Mouse (Mus musculus): ENCODE data around the gene Rgs9bp. TPM values are rescaled to one million over a fixed set of nuclear protein-coding genes. Genes with fewer than 3 reads are reported as not detected.

The Rgs9bp gene
- total RNA-seq, 2 experiments from 2014 or later = 0.06 TPM; not detected in 1

DNA sequence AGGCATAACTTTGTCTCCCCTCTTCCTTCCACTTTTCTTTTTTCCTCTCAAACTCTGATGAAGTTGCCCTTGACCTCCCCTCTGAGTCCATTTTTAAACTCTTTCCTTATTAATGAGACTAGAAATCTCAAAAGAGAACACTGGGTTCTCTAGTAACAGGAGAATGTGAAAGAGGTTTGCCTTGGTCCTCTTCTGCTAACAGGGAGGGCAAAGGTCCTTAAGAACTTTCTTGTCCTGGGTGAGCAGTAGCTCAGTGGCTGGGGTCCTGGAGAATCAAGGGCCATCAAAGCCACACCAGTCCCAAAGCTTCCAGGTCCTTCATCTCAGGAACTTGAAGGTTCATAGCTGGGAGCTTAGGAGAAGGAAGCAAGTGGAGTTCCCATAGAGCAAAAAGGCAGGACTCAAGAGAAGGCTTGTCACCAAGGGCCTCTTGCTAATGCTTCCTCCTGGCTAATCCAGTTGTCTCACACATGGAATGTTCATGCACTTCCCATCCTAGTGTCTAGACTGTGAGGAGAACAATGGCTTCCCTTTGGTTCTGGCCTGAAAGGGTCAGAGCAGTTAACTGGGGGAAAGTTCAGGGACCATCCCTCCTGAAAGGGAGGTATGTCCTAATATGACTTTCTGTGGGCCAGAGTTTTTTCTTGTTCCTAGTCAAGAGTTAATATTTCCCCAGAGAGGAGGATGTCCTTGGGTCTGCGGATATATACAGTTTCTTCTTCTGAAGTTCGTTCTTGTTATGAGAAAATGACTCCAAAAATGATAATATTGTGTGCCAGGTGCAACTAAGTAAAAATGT is 21.1 kb downstream of the Rgs9bp start:
- DNase-seq = no peak
- TF ChIP-seq CTCF (IDR thresholded peaks at IDR 0.05) = no peak
- intact Hi-C loops (cut with DNase I) = no loop called here

DNA sequence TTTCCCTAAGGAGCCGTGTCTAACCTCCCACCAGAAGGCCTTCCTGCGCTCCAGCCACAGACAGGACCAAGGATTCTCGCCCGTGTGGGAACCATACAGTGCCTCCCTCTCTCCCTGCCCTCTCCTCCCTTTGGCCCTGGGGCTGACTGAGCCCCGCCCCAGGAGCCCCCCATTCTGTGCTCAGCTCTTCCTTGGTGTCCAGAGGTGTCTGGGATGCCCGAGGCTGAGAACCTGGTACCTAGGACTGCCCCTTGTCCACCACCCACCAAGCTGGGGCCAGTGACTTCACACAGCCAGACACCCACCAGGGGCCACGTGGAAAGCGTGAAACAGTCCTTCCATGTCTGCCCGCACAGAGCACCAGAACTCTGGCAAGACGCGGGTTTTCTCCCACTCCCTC is 22.3 kb downstream of the Rgs9bp start:
- no peak for TF ChIP-seq CTCF (IDR thresholded peaks at IDR 0.05)
- Histone ChIP-seq H3K4me3 (no peak overlapping the region), H3K27ac (no peak overlapping the region)
- DNase-seq = no peak
- intact Hi-C loops (cut with DNase I) = no loop called here

More for the DNA sequence above, 21.1 kb downstream of the Rgs9bp start:
- Histone ChIP-seq H3K4me3 (no peak overlapping the region), H3K27ac (no peak overlapping the region)

- intact Hi-C loops (cut with DNase I) = loop anchor here (5.0 kb wide), 1 partner anchor 87 kb away; the partner anchor contains the start of gene Pdcd5
- no peak for TF ChIP-seq CTCF (IDR thresholded peaks at IDR 0.05)
- no peak overlapping the region for H3K27ac ChIP-seq
- no peak for DNase-seq
- no peak overlapping the region for H3K4me3 ChIP-seq
Measured at GRCm38 (mm10) chr7:35559838-35560237, 25.5 kb downstream of the Rgs9bp start.

DNA sequence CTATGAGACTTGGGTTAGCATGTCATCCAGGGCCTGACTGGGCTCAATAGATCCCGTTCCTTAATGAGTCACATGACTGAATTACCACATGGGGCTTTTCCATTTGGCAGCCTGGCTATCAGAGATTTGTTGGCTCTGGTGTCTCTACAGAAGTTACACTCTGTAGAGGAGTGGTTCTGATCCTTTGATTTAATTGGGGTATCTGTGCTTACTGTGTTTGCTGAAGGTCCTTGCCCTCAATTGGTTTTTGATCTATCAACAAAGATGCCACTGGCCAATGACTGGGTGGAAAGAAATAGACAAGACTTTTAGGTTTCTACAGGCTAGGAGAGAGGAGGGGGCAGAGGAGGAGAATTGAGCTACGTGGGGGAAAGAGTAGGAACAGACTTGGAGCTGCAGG is 26.7 kb downstream of the Rgs9bp start:
- TF ChIP-seq CTCF (IDR thresholded peaks at IDR 0.05) = no peak
- intact Hi-C loops (cut with DNase I) = loop anchor here (5.0 kb wide), 1 partner anchor 89 kb away; the partner anchor contains the start of gene Pdcd5
- Histone ChIP-seq H3K4me3 (no peak overlapping the region), H3K27ac (no peak overlapping the region)
- DNase-seq = no peak

DNA sequence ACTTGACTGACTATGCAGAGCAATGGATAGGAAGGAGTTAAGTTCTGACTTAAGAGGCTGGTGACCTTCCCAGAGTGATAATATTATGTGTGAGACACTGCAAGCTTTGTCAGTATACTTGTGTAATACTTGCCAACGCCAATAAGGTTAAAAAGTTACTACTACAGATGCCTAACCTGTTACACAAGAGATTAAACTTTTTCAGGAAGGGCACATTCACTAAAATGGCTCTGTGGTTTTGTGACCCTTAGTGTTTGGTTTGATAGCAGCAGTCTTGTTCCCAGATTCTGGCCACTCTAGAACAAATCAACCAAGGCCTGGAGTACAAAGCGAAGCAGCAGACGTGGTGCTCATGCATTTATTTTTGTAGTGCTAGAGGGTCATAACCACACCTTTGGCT is 27.8 kb downstream of the Rgs9bp start:
- no peak for TF ChIP-seq CTCF (IDR thresholded peaks at IDR 0.05)
- intact Hi-C loops (cut with DNase I) = loop anchor here (5.0 kb wide), 1 partner anchor 90 kb away; the partner anchor contains the start of gene Pdcd5
- Histone ChIP-seq H3K27ac (no peak overlapping the region), H3K4me3 (no peak overlapping the region)
- no peak for DNase-seq

GRCm38 (mm10) chr7:35556905-35557304 is 28.5 kb downstream of the Rgs9bp start:
- TF ChIP-seq CTCF (IDR thresholded peaks at IDR 0.05) = no peak
- Histone ChIP-seq H3K4me3 (no peak overlapping the region), H3K27ac (no peak overlapping the region)
- no peak for DNase-seq
- intact Hi-C loops (cut with DNase I) = loop anchor here (5.0 kb wide), 1 partner anchor 90 kb away; the partner anchor contains the start of gene Pdcd5

DNA sequence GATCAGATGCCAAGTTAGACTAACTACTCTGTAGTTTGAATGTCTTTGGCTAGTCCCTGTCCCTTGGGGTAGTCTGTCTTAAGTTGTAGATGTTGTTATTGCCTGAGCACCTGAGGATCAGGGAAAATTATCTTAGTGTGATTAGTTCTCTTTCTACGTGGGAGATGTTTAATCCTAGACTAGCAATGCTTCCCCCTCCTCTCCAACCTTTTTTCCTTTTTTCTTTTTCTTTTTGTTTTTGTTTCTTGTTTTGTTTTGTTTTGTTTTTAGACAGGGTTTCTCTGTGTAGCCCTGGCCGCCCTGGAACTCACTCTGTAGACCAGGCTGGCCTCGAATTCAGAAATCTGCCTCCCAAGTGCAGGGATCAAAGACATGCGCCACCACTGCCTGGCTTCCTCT is 29.2 kb downstream of the Rgs9bp start, which contains the start of gene Nudt19:
Nudt19 (minus strand) TSS at position 100 of the 399 bp plus-strand sequence.
- intact Hi-C loops (cut with DNase I) = loop anchor here (5.0 kb wide), 1 partner anchor 91 kb away; the partner anchor contains the start of gene Pdcd5
- TF ChIP-seq CTCF (IDR thresholded peaks at IDR 0.05) = no peak
- Histone ChIP-seq H3K4me3 (peak within 1 kb of the TSS; percentile 79), H3K27ac (peak within 1 kb of the TSS; percentile 99)
- DNase-seq = no peak

- peak; percentile 93 for DNase-seq
- H3K4me3 ChIP-seq = peak overlapping the region; percentile 79
- intact Hi-C loops (cut with DNase I) = loop anchor here (5.0 kb wide), 1 partner anchor 92 kb away; the partner anchor contains the start of gene Pdcd5
- peak overlapping the region; percentile 99 for H3K27ac ChIP-seq
- TF ChIP-seq CTCF (IDR thresholded peaks at IDR 0.05) = no peak
Measured at GRCm38 (mm10) chr7:35555224-35556204, 29.9 kb downstream of the Rgs9bp start.

DNA sequence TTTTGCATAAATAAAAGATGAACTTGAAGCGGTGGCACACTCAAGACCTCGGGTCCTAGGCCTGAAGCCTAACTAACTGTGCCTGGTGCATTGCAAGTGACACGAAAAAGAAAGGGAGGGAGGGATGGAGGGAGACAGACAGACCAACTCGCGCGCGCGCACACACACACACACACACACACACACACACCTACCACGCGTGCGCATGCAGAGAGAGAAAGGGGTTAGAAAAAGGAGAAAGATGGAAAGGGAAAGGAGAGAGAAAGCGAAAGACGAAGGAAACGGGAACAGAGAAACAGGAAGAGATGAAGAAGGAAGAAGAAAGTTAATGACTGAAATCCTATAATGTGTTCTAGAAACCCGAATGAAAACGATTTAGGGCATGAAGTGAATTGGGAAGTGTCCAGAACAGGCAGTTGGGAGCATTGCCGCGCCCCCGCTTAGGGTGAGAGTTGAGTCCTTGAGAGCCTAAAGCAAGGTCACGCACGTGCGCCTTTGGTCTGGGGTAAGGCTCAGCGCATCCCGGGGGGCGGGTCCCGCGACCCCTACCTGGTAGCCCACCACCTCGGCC is 30.7 kb downstream of the Rgs9bp start:
- intact Hi-C loops (cut with DNase I) = loop anchor here (5.0 kb wide), 2 partner anchors 33 to 93 kb away; partner anchors contain the start of genes Ankrd27, Pdcd5 and Rgs9bp
- peak overlapping the region; percentile 79 for H3K4me3 ChIP-seq
- peak; percentile 27 for DNase-seq
- peak overlapping the region; percentile 99 for H3K27ac ChIP-seq
- TF ChIP-seq CTCF (IDR thresholded peaks at IDR 0.05) = no peak

GRCm38 (mm10) chr7:35553751-35554604 is 31.4 kb downstream of the Rgs9bp start:
- peak; percentile 33 for DNase-seq
- intact Hi-C loops (cut with DNase I) = loop anchor here (5.0 kb wide), 1 partner anchor 33 kb away; the partner anchor contains the start of genes Ankrd27 and Rgs9bp
- peak overlapping the region; percentile 79 for H3K4me3 ChIP-seq
- TF ChIP-seq CTCF (IDR thresholded peaks at IDR 0.05) = peak; percentile 50
- H3K27ac ChIP-seq = peak overlapping the region; percentile 99

- TF ChIP-seq CTCF (IDR thresholded peaks at IDR 0.05) = peak; percentile 88
- Histone ChIP-seq H3K4me3 (no peak overlapping the region), H3K27ac (no peak overlapping the region)
- intact Hi-C loops (cut with DNase I) = loop anchor here (1.0 to 5.0 kb wide), 2 partner anchors 90 to 196 kb away; no protein-coding TSS in a partner anchor
- peak; percentile 58 for DNase-seq
Measured at GRCm38 (mm10) chr7:35545881-35546280, 39.5 kb downstream of the Rgs9bp start.
